32 mouse cellular contexts compared by ENCODE assay signal in genomic region chr11:86602116-86602515, GRCm38 (mm10). TPM values are rescaled to one million over a fixed set of nuclear protein-coding genes. Genes with fewer than 3 reads are reported as not detected.
DNase-seq lines count a peak whose midpoint lies in the region; ATAC-seq and TF ChIP-seq lines count a peak whose summit lies in the region.
"Had no signal": no experiment of that assay in that cellular context is flagged by ENCODE, and none has a peak within 500 bp of the region (broad histone marks: within the 10 kb centered on the region; RNA-seq: fewer than 3 reads in every experiment).

No protein-coding gene starts in this region.

- ATAC-seq in intestine, embryonic 14.5 days (replicated peaks; ENCODE audit: low FRiP score, low TSS enrichment, low read depth) = no peak
- no peak for ATAC-seq in intestine, postnatal 0 days
- ATAC-seq in stomach, embryonic 16.5 days (ENCODE audit: insufficient read depth, low FRiP score) = no peak
- ATAC-seq: forebrain, embryonic 15.5 days; midbrain, embryonic 15.5 days; Patski had no signal

- H3K36me3 ChIP-seq in intestine, embryonic 14.5 days (ENCODE audit: control insufficient read depth, insufficient read depth, low read length) = peaks cover 10% of the 10 kb centered on the region
- H3K36me3 ChIP-seq in intestine, postnatal 0 days (ENCODE audit: control insufficient read depth, insufficient read depth) = peaks cover 14% of the 10 kb centered on the region; the same call in 1 of the 2 replicates
- peaks cover 4% of the 10 kb centered on the region for H3K36me3 ChIP-seq in stomach, embryonic 16.5 days (ENCODE audit: control insufficient read depth, insufficient read depth, low read length)

- no peak for DNase-seq in intestine, embryonic 14.5 days (ENCODE audit: low spot score)
- DNase-seq in 416B (ENCODE audit: low read depth) = peak; percentile 67
- no peak for DNase-seq in cerebellum, adult 8-10 months
- no peak for DNase-seq in kidney, adult 11 months
- DNase-seq: adrenal gland, postnatal 14 days; B cell, adult 2 months; cerebellum, adult 18-20 months; cerebellum, postnatal 25 days; gastrocnemius, adult 2 months; gastrocnemius, postnatal 36 days; heart, adult 2 months; kidney, adult 9 months; kidney, postnatal 10 days; liver, embryonic 13.5 days; lung, adult 18-20 months; lung, postnatal 10 days; right cerebral cortex, postnatal 4 days; thymus, postnatal 14 days had no signal

- no peak for TF ChIP-seq POLR2A in bone marrow macrophage, adult 2 months (IDR thresholded peaks at IDR 0.05; ENCODE audit: borderline replicate concordance, low read depth, low read length)

- H3K4me1 ChIP-seq in intestine, embryonic 14.5 days (replicated peaks; ENCODE audit: control insufficient read depth, insufficient read depth, low read length) = peaks cover 8% of the 10 kb centered on the region; the same call in 1 of the 2 replicates
- H3K4me1 ChIP-seq in intestine, postnatal 0 days (replicated peaks; ENCODE audit: control insufficient read depth, insufficient read depth, low read length) = 0 out of 2 replicates have a peak, but pooled peaks cover 11% of the 10 kb centered on the region
- H3K4me1 ChIP-seq in bone marrow macrophage, adult 2 months (ENCODE audit: control insufficient read depth, insufficient read depth, low read length) = peaks cover 52% of the 10 kb centered on the region
- H3K4me1 ChIP-seq in stomach, embryonic 16.5 days (ENCODE audit: control insufficient read depth, insufficient read depth, low read length) = peaks cover 3% of the 10 kb centered on the region; the same call in 1 of the 2 replicates
- H3K4me1 ChIP-seq: forebrain, embryonic 10.5 days; forebrain, embryonic 15.5 days; heart, embryonic 12.5 days; limb, embryonic 10.5 days; limb, embryonic 15.5 days; midbrain, embryonic 10.5 days; midbrain, embryonic 15.5 days; neural tube, embryonic 12.5 days had no signal

- H3K4me2 ChIP-seq in intestine, embryonic 14.5 days (ENCODE audit: low read length) = no peak overlapping the region
- H3K4me2 ChIP-seq in intestine, postnatal 0 days (replicated peaks; ENCODE audit: low read depth) = no peak overlapping the region
- no peak overlapping the region for H3K4me2 ChIP-seq in stomach, embryonic 16.5 days (ENCODE audit: low read depth, low read length)
- H3K4me2 ChIP-seq: forebrain, embryonic 15.5 days; heart, embryonic 12.5 days; hindbrain, embryonic 14.5 days; limb, embryonic 15.5 days; liver, embryonic 13.5 days; midbrain, embryonic 15.5 days; neural tube, embryonic 12.5 days had no signal

- 38% methylated on average over 3 of the region's 3 CpGs for WGBS in intestine, embryonic 14.5 days
- 59% methylated on average over 3 of the region's 3 CpGs for WGBS in intestine, postnatal 0 days
- 43% methylated on average over 3 of the region's 3 CpGs for WGBS in stomach, embryonic 16.5 days

- no peak for TF ChIP-seq CTCF in intestine, postnatal 0 days (IDR thresholded peaks at IDR 0.05; ENCODE audit: low read depth)
- no peak for TF ChIP-seq CTCF in bone marrow macrophage, adult 2 months (IDR thresholded peaks at IDR 0.05; ENCODE audit: low read depth, low read length)

- no peak overlapping the region for H3K4me3 ChIP-seq in intestine, embryonic 14.5 days (ENCODE audit: low read depth, low read length)
- no peak overlapping the region for H3K4me3 ChIP-seq in intestine, postnatal 0 days (ENCODE audit: low read depth, low read length)
- no peak overlapping the region for H3K4me3 ChIP-seq in bone marrow macrophage, adult 2 months (ENCODE audit: insufficient read depth, low read length)
- no peak overlapping the region for H3K4me3 ChIP-seq in stomach, embryonic 16.5 days (replicated peaks; ENCODE audit: low read length)
- H3K4me3 ChIP-seq: forebrain, embryonic 10.5 days; forebrain, embryonic 15.5 days; gastrocnemius, adult 2 months; heart, adult 2 months; heart, embryonic 12.5 days; limb, embryonic 10.5 days; limb, embryonic 15.5 days; liver, embryonic 13.5 days; midbrain, embryonic 10.5 days; midbrain, embryonic 15.5 days; neural tube, embryonic 12.5 days had no signal

- H3K9ac ChIP-seq in intestine, embryonic 14.5 days (ENCODE audit: low read length) = no peak overlapping the region
- no peak overlapping the region for H3K9ac ChIP-seq in intestine, postnatal 0 days (ENCODE audit: low read depth, low read length)
- no peak overlapping the region for H3K9ac ChIP-seq in stomach, embryonic 16.5 days (ENCODE audit: low read length)
- H3K9ac ChIP-seq: forebrain, embryonic 15.5 days; heart, embryonic 12.5 days; hindbrain, embryonic 14.5 days; limb, embryonic 15.5 days; liver, embryonic 13.5 days; midbrain, embryonic 15.5 days; neural tube, embryonic 12.5 days had no signal

- no peaks in the 10 kb centered on the region for H3K27me3 ChIP-seq in intestine, embryonic 14.5 days (replicated peaks; ENCODE audit: control insufficient read depth, insufficient read depth, low read length)
- no peaks in the 10 kb centered on the region for H3K27me3 ChIP-seq in intestine, postnatal 0 days (replicated peaks; ENCODE audit: control insufficient read depth, insufficient read depth, low read length)
- no peaks in the 10 kb centered on the region for H3K27me3 ChIP-seq in stomach, embryonic 16.5 days (ENCODE audit: control insufficient read depth, insufficient read depth, low read length)
- H3K27me3 ChIP-seq: CH12.LX; forebrain, embryonic 15.5 days; heart, embryonic 12.5 days; limb, embryonic 15.5 days; liver, embryonic 13.5 days; midbrain, embryonic 15.5 days; neural tube, embryonic 12.5 days; Patski had no signal

- 0 out of 2 replicates have a peak overlapping the region, but pooled peaks have one; percentile 22 for H3K27ac ChIP-seq in intestine, embryonic 14.5 days (ENCODE audit: low read depth)
- no peak overlapping the region for H3K27ac ChIP-seq in intestine, postnatal 0 days (ENCODE audit: low read depth, low read length)
- H3K27ac ChIP-seq in bone marrow macrophage, adult 2 months (ENCODE audit: insufficient read depth, low read depth, low read length) = peak overlapping the region; percentile 97
- peak overlapping the region; percentile 46; the same call in 1 of the 2 replicates for H3K27ac ChIP-seq in stomach, embryonic 16.5 days (ENCODE audit: low read length)
- H3K27ac ChIP-seq: forebrain, embryonic 10.5 days; forebrain, embryonic 15.5 days; gastrocnemius, adult 2 months; heart, adult 2 months; hindbrain, embryonic 14.5 days; limb, embryonic 10.5 days; limb, embryonic 15.5 days; liver, embryonic 13.5 days; midbrain, embryonic 10.5 days; midbrain, embryonic 15.5 days; neural tube, embryonic 12.5 days had no signal

- H3K9me3 ChIP-seq in intestine, embryonic 14.5 days (ENCODE audit: control insufficient read depth, low read length) = no peaks in the 10 kb centered on the region
- H3K9me3 ChIP-seq in intestine, postnatal 0 days (ENCODE audit: control insufficient read depth) = no peaks in the 10 kb centered on the region
- H3K9me3 ChIP-seq in stomach, embryonic 16.5 days (replicated peaks; ENCODE audit: control insufficient read depth, low read length) = no peaks in the 10 kb centered on the region
- H3K9me3 ChIP-seq: forebrain, embryonic 10.5 days; forebrain, embryonic 15.5 days; heart, embryonic 12.5 days; limb, embryonic 10.5 days; limb, embryonic 15.5 days; liver, embryonic 13.5 days; midbrain, embryonic 10.5 days; midbrain, embryonic 15.5 days; neural tube, embryonic 12.5 days had no signal

RNA-seq across cellular contexts. Expression of gene Tubd1, which starts 57.3 kb away (rescaled TPM):
- 9.9 and 10.6 TPM in 2 replicates for polyA plus RNA-seq in intestine, embryonic 14.5 days (2014; fragmentation: Nextera tagmentation; extraction: Ambion mirVana)
- 4.7 and 5.9 TPM in 2 replicates for polyA plus RNA-seq in intestine, postnatal 0 days (2015; fragmentation: Nextera tagmentation; extraction: Ambion mirVana)
- 6.2 and 6.9 TPM in 2 replicates for polyA plus RNA-seq in bone marrow macrophage, adult 2 months (2012; ENCODE audit: insufficient read depth, insufficient read length, missing spikeins)
- polyA plus RNA-seq in stomach, embryonic 16.5 days (2015; fragmentation: Nextera tagmentation; extraction: Ambion mirVana) = 10.4 and 11.8 TPM in 2 replicates

RNA-seq across cellular contexts. Expression of gene Rps6kb1, which starts 57.5 kb away (rescaled TPM):
- polyA plus RNA-seq in intestine, embryonic 14.5 days (2014; fragmentation: Nextera tagmentation; extraction: Ambion mirVana) = 50.7 and 58.0 TPM in 2 replicates
- 37.9 and 39.9 TPM in 2 replicates for polyA plus RNA-seq in intestine, postnatal 0 days (2015; fragmentation: Nextera tagmentation; extraction: Ambion mirVana)
- polyA plus RNA-seq in bone marrow macrophage, adult 2 months (2012; ENCODE audit: insufficient read depth, insufficient read length, missing spikeins) = 30.9 and 33.0 TPM in 2 replicates
- polyA plus RNA-seq in stomach, embryonic 16.5 days (2015; fragmentation: Nextera tagmentation; extraction: Ambion mirVana) = 58.4 and 60.0 TPM in 2 replicates
